Mouse (Mus musculus) heart, embryonic 12.5 days (tissue): ENCODE measurements around the gene Pramel1. TPM values are rescaled to one million over a fixed set of nuclear protein-coding genes. Genes with fewer than 3 reads are reported as not detected.
"Not testable (repeated sequence)": the region's sequence is repeated elsewhere in the genome, so short reads cannot be mapped to it uniquely, and the experiment has no call there.

ENCODE experiments used
- ATAC-seq: fragments of 200-750 bp; cut with Nextera tagmentation; 2 replicates; pipeline ENCODE4 v1.8.0; 2017; ENCODE audit warnings: moderate TSS enrichment, moderate library complexity; ENCODE audit not compliant: insufficient number of reproducible peaks, low FRiP score
- H3K27ac ChIP-seq: fragments of 300-500 bp; sonication (generic); 2 replicates; pipeline ENCODE4 v1.5.1; 2016; ENCODE audit warnings: mild to moderate bottlenecking, moderate library complexity; ENCODE audit not compliant: poor library complexity, severe bottlenecking
- H3K27me3 ChIP-seq: fragments of 300-500 bp; sonication (generic); replicated peaks from 2 replicates; pipeline ENCODE4 v1.6.1; 2016; ENCODE audit warnings: mild to moderate bottlenecking, moderate library complexity
- H3K36me3 ChIP-seq: fragments of 300-500 bp; sonication (generic); 2 replicates; pipeline ENCODE4 v1.6.1; 2016; ENCODE audit warnings: mild to moderate bottlenecking, moderate library complexity
- H3K4me1 ChIP-seq: fragments of 300-500 bp; sonication (generic); replicated peaks from 2 replicates; pipeline ENCODE4 v1.6.1; 2016; ENCODE audit warnings: mild to moderate bottlenecking
- H3K4me2 ChIP-seq: fragments of 300-500 bp; sonication (generic); 2 replicates; pipeline ENCODE4 v1.6.1; 2016; ENCODE audit warnings: mild to moderate bottlenecking, moderate library complexity
- H3K4me3 ChIP-seq: fragments of 300-500 bp; sonication (generic); 2 replicates; pipeline ENCODE4 v1.5.1; 2016; ENCODE audit warnings: mild to moderate bottlenecking
- H3K9ac ChIP-seq: fragments of 300-500 bp; sonication (generic); 2 replicates; pipeline ENCODE4 v1.6.1; 2016; ENCODE audit warnings: mild to moderate bottlenecking, moderate library complexity
- H3K9me3 ChIP-seq: fragments of 300-500 bp; sonication (generic); replicated peaks from 2 replicates; pipeline ENCODE4 v1.6.1; 2016; ENCODE audit warnings: mild to moderate bottlenecking, moderate library complexity
- WGBS: fragments of 180-500 bp; shearing (Covaris S2); methylation state at CpG from one replicate; pipeline ENCODE4 v1.1.7; 2016; 5-methylcytosine and 5-hydroxymethylcytosine counted together
- polyA plus RNA-seq: library from polyadenylated mRNA; unstranded; fragments of >200 nt; fragmentation: Nextera tagmentation; extraction: Ambion mirVana; gene quantifications from 2 replicates; pipeline ENCODE4 v1.2.1, GENCODE M21; 2016

Pramel1 gene
- polyA plus RNA-seq, 1 experiment from 2014 or later, result not detected

GRCm38 (mm10) chr4:143380716-143381004, 13.6 kb upstream of the Pramel1 start:
- H3K4me1 ChIP-seq, result peaks cover 5% of the 10 kb centered on the region; the same call in 1 of the 2 replicates
- no peak overlapping the region for H3K4me2 ChIP-seq
- H3K4me3 ChIP-seq, result no peak overlapping the region
- peaks cover 15% of the 10 kb centered on the region for H3K27me3 ChIP-seq
- no peak for ATAC-seq
- H3K27ac ChIP-seq, result no peak overlapping the region
- WGBS, result 1% methylated on average over 5 of the region's 5 CpGs
- no peaks in the 10 kb centered on the region for H3K36me3 ChIP-seq
- H3K9me3 ChIP-seq, result no peaks in the 10 kb centered on the region
- H3K9ac ChIP-seq, result no peak overlapping the region

DNA sequence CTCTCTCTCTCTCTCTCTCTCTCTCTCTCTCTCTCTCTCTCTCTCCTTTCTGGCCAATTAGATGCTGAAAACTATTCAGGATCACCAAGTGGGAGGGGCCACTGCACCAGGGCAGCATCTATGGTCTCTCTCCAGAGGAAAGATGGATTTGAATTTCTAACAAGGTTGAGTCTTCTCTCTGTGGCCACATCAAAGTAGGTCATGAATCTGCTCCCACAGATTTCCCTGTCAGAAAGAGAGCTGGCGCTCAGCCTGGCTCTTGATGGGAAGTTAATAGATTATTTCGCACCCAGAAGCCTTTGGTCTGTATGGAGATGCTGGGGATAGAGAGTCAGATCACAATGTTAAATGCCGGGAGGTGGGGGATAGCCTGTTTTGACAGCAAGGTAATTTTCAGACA, 12.1 kb upstream of the Pramel1 start:
- Histone ChIP-seq H3K4me1 (peaks cover 5% of the 10 kb centered on the region; the same call in 1 of the 2 replicates), H3K9me3 (no peaks in the 10 kb centered on the region), H3K4me3 (no peak overlapping the region), H3K27me3 (peaks cover 15% of the 10 kb centered on the region), H3K27ac (no peak overlapping the region), H3K9ac (no peak overlapping the region), H3K4me2 (no peak overlapping the region), H3K36me3 (no peaks in the 10 kb centered on the region)
- 65% methylated on average over 3 of the region's 3 CpGs for WGBS
- no peak for ATAC-seq

DNA sequence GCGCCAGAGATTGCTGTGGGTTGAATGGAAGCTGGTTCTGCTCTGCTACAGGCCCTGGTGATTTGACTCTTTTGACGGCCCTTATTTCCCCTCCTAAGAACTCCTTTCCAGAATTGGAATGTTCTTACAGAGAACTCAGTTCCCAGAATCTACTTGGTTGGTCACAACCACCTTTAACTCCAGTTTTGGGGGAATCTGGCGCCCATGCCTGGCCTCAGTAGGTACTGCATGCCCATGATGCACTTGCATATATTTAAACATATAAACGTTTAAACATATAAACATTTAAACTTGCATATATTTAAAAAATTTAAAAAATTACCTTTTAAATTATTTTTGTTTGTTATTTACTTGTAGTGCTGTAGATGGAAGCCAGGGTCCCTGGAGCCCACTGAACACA, 10.6 kb upstream of the Pramel1 start:
- Histone ChIP-seq H3K27ac (no peak overlapping the region), H3K4me1 (peaks cover 5% of the 10 kb centered on the region; the same call in 1 of the 2 replicates), H3K4me2 (no peak overlapping the region), H3K9me3 (no peaks in the 10 kb centered on the region), H3K4me3 (no peak overlapping the region), H3K36me3 (no peaks in the 10 kb centered on the region), H3K9ac (no peak overlapping the region), H3K27me3 (peaks cover 7% of the 10 kb centered on the region)
- WGBS, result 43% methylated on average over 4 of the region's 4 CpGs
- no peak for ATAC-seq

DNA sequence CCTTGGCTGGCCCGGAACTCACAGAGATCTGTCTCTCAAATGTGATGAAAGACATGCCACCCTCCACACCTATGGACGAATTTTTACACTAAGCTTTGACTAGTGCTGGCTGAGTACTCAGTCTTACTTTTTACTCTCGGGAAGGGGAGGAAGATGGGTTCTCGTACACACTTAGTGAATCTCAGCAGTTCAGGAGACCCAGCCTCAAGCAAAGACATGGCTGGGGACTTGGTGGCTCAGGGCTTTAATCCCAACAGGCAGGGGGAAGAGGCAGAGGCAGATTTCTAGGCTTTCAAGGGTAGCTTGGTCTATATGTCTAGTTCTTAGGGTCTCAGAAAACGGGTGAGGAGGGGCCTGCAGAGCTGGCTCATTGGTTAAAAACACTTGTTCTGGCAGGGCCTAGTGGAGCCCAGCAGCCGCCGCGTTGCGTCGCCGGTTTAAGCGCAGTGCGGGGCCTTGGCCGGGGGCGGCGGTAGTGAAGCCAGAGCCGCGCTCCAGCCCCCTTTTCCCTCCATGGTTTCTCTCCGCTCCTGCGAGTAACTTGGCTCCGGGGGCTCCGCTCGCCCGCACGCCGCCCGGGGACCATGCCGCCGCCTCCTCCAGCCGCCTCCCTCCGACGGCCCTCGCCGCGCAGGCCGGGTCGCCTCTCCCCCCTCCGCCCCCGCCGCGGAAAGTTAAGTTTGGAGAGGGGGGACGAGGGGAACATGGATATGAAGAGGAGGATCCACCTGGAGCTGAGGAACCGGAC, 5.1 kb upstream of the Pramel1 start:
- Histone ChIP-seq H3K27me3 (no peaks in the 10 kb centered on the region), H3K4me1 (no peaks in the 10 kb centered on the region), H3K4me3 (peak overlapping the region; percentile 50), H3K27ac (no peak overlapping the region), H3K4me2 (peak overlapping the region; percentile 79), H3K9ac (peak overlapping the region; percentile 71), H3K36me3 (no peaks in the 10 kb centered on the region), H3K9me3 (peaks cover 4% of the 10 kb centered on the region; the same call in 1 of the 2 replicates)
- peak; percentile 85 for ATAC-seq
- WGBS, result 7% methylated on average over 37 of the region's 43 CpGs

- ATAC-seq, result no peak
- H3K27ac ChIP-seq, result no peak overlapping the region
These were observed 17.5 kb downstream of the Pramel1 start for GRCm38 (mm10) chr4:143411566-143412218.

DNA sequence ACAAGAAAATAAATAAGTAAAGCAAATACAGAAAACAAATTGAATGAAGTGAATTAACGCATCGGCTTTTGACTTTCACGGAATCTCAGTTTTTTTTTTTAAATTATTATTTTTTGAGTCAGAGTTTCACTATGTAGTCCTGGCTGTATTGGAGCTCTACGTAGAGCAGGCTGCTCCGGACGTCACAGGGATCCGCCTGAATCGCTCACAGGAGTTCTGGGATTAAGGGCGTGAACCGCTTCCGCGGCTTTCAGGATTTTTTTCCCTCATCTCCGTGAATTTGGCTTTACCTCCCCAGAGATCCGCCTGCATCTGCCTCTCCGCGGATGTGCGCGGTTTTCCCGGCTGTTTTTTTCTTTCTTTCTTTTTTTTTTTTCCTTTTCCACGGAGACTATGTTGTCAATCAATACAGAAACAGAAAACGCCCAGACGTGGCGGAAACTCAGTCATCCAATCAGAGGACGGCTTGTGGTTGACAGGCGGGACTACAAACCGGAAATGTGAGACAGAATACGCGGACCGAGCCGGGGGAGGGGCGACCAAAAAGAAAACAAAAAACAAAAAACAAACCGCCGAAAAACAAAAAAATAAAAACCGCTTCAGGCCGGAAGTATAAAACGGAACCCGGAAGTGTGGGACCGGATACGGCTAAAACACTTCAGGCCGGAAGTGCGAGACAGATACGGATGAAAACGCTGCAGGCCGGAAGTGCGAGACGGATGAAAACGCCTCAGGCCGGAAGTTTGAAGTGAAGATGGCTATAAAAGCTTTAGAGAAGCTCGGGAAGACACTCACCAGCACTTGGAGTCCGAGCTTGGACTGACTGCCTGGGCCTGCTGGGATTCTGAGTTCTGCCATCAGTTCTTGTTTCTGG, 18.2 kb downstream of the Pramel1 start, which contains the start of gene Pramef8:
Gene Pramef8 (plus strand): TSS at position 208 of the 874 bp plus-strand sequence.
- Histone ChIP-seq H3K4me2 (peak within 1 kb of the TSS; percentile 68), H3K4me1 (0 out of 2 replicates have a peak, but pooled peaks cover 5% of the 10 kb centered on the region), H3K9me3 (no peaks in the 10 kb centered on the region), H3K9ac (peak within 1 kb of the TSS; percentile 64), H3K27ac (peak within 1 kb of the TSS; percentile 83), H3K4me3 (peak within 1 kb of the TSS; percentile 73), H3K27me3 (no peaks in the 10 kb centered on the region), H3K36me3 (peaks cover 33% of the 10 kb centered on the region)
- WGBS, result under 1% methylated on average over 50 of the region's 50 CpGs
- ATAC-seq, result peak; percentile 94

More at GRCm38 (mm10) chr4:143411566-143412218, 17.5 kb downstream of the Pramel1 start:
- no peaks in the 10 kb centered on the region for H3K9me3 ChIP-seq
- peaks cover 25% of the 10 kb centered on the region for H3K36me3 ChIP-seq
- H3K4me2 ChIP-seq, result peak overlapping the region; percentile 66
- no peaks in the 10 kb centered on the region for H3K27me3 ChIP-seq
- WGBS, result 67% methylated on average over 5 of the region's 5 CpGs
- 0 out of 2 replicates have a peak, but pooled peaks cover 5% of the 10 kb centered on the region for H3K4me1 ChIP-seq
- H3K4me3 ChIP-seq, result peak overlapping the region; percentile 73
- H3K9ac ChIP-seq, result peak overlapping the region; percentile 54; the same call in 1 of the 2 replicates

DNA sequence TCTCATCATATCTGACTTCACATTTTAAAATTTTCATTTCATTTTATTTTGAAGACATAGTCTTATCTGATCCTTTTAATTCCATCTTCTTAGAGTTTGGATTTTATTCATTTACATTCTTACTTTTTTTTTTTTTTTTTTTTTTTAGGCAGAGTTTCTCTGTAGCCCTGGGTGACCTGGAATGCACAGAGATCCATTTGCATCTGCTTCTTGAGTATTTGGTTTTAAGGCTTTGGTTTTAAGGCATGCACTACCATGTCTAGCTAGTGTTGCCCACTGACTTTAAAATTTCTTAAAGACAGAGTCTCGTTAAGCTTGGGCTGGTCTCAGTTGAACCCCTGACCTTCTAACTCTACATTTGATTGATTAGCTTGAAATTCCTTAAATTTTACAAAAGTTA, 19.4 kb downstream of the Pramel1 start:
- WGBS, result 93% methylated on average over 1 of the region's 1 CpGs
- Histone ChIP-seq H3K9ac (no peak overlapping the region), H3K27ac (no peak overlapping the region), H3K4me1 (0 out of 2 replicates have a peak, but pooled peaks cover 5% of the 10 kb centered on the region), H3K4me3 (no peak overlapping the region), H3K9me3 (no peaks in the 10 kb centered on the region), H3K36me3 (peaks cover 44% of the 10 kb centered on the region), H3K4me2 (no peak overlapping the region), H3K27me3 (no peaks in the 10 kb centered on the region)
- ATAC-seq, result no peak

GRCm38 (mm10) chr4:143414121-143414520, 19.9 kb downstream of the Pramel1 start:
- no peaks in the 10 kb centered on the region for H3K9me3 ChIP-seq
- no peak for ATAC-seq
- 0 out of 2 replicates have a peak, but pooled peaks cover 5% of the 10 kb centered on the region for H3K4me1 ChIP-seq
- no peak overlapping the region for H3K27ac ChIP-seq
- no peaks in the 10 kb centered on the region for H3K27me3 ChIP-seq
- WGBS, result 89% methylated on average over 3 of the region's 3 CpGs
- H3K36me3 ChIP-seq, result peaks cover 49% of the 10 kb centered on the region
- H3K9ac ChIP-seq, result no peak overlapping the region
- H3K4me3 ChIP-seq, result no peak overlapping the region
- H3K4me2 ChIP-seq, result no peak overlapping the region

- H3K27me3 ChIP-seq, H3K4me3 ChIP-seq, H3K4me1 ChIP-seq, H3K9me3 ChIP-seq, H3K27ac ChIP-seq, H3K36me3 ChIP-seq, H3K9ac ChIP-seq, H3K4me2 ChIP-seq, ATAC-seq: not testable (repeated sequence)
- WGBS, result 73% methylated on average over 5 of the region's 5 CpGs
These were observed 32.5 kb downstream of the Pramel1 start for GRCm38 (mm10) chr4:143426770-143427169.
